Mouse (Mus musculus) lung, embryonic 15.5 days (tissue): Measurements from ENCODE around the gene Olfr503. TPM values are rescaled to one million over a fixed set of nuclear protein-coding genes. Genes with fewer than 3 reads are reported as not detected.
"Not testable (repeated sequence)": the region's sequence is repeated elsewhere in the genome, so short reads cannot be mapped to it uniquely, and the experiment has no call there.

Experiments used
- ATAC-seq: fragments of 200-750 bp; cut with Nextera tagmentation; 2 replicates; pipeline ENCODE4 v1.8.0; 2017; ENCODE audit warnings: moderate number of reproducible peaks, borderline replicate concordance; ENCODE audit not compliant: low FRiP score, low TSS enrichment; ENCODE audit errors: extremely low read depth
- H3K27ac ChIP-seq: fragments of 300-500 bp; sonication (generic); 2 replicates; pipeline ENCODE4 v1.5.1; 2015; ENCODE audit warnings: moderate library complexity, mild to moderate bottlenecking, inconsistent platforms
- H3K27me3 ChIP-seq: fragments of 300-500 bp; sonication (generic); 2 replicates; pipeline ENCODE4 v1.6.1; 2015; ENCODE audit warnings: inconsistent platforms
- H3K36me3 ChIP-seq: fragments of 300-500 bp; sonication (generic); 2 replicates; pipeline ENCODE4 v1.6.1; 2015; ENCODE audit warnings: inconsistent platforms
- H3K4me1 ChIP-seq: fragments of 300-500 bp; sonication (generic); 2 replicates; pipeline ENCODE4 v1.6.1; 2015; ENCODE audit warnings: inconsistent platforms
- H3K4me2 ChIP-seq: fragments of 300-500 bp; sonication (generic); 2 replicates; pipeline ENCODE4 v1.6.1; 2015; ENCODE audit warnings: inconsistent platforms, mild to moderate bottlenecking, moderate library complexity
- H3K4me3 ChIP-seq: fragments of 300-500 bp; sonication (generic); 2 replicates; pipeline ENCODE4 v1.5.1; 2015; ENCODE audit warnings: mild to moderate bottlenecking, inconsistent platforms
- H3K9ac ChIP-seq: fragments of 300-500 bp; sonication (generic); 2 replicates; pipeline ENCODE4 v1.6.1; 2015; ENCODE audit warnings: inconsistent platforms
- H3K9me3 ChIP-seq: fragments of 300-500 bp; sonication (generic); 2 replicates; pipeline ENCODE4 v1.6.1; 2016; ENCODE audit warnings: inconsistent platforms
- WGBS: fragments of 180-500 bp; shearing (Covaris S2); methylation state at CpG from one replicate; pipeline ENCODE4 v1.1.7; 2015; 5-methylcytosine and 5-hydroxymethylcytosine counted together
- polyA plus RNA-seq: library from polyadenylated mRNA; unstranded; fragments of >200 nt; fragmentation: Nextera tagmentation; extraction: Ambion mirVana; gene quantifications from 2 replicates; pipeline ENCODE4 v1.2.1, GENCODE M21; 2015

The Olfr503 gene
- polyA plus RNA-seq: not detected in 2 replicates

- H3K9ac ChIP-seq, H3K27me3 ChIP-seq, H3K4me1 ChIP-seq, ATAC-seq, H3K36me3 ChIP-seq, H3K9me3 ChIP-seq, H3K27ac ChIP-seq, H3K4me3 ChIP-seq, H3K4me2 ChIP-seq: not testable (repeated sequence)
- 40% methylated on average over 1 of the region's 1 CpGs for WGBS
These were observed at the start of gene Olfr503 for GRCm38 (mm10) chr7:108544227-108544626. Gene Olfr503, plus strand, starts transcription at chr7:108544527.

GRCm38 (mm10) chr7:108524965-108525364, 19.4 kb upstream of the Olfr503 start, which contains the start of gene Olfr502:
Gene Olfr502, minus strand, starts transcription at chr7:108525065.
- Histone ChIP-seq H3K9ac (no peak within 1 kb of the TSS), H3K4me2 (no peak within 1 kb of the TSS), H3K4me3 (no peak within 1 kb of the TSS), H3K27me3 (no peaks in the 10 kb centered on the region), H3K9me3 (0 out of 2 replicates have a peak, but pooled peaks cover under 1% of the 10 kb centered on the region), H3K27ac (no peak within 1 kb of the TSS), H3K4me1 (no peaks in the 10 kb centered on the region), H3K36me3 (no peaks in the 10 kb centered on the region)
- ATAC-seq: no peak
- WGBS: 58% methylated on average over 1 of the region's 1 CpGs

- no peaks in the 10 kb centered on the region for H3K9me3 ChIP-seq
- ATAC-seq: no peak
- no peaks in the 10 kb centered on the region for H3K36me3 ChIP-seq
- no peak overlapping the region for H3K27ac ChIP-seq
- no peaks in the 10 kb centered on the region for H3K4me1 ChIP-seq
- H3K27me3 ChIP-seq: no peaks in the 10 kb centered on the region
- H3K4me2 ChIP-seq: no peak overlapping the region
- WGBS: 75% methylated on average over 13 of the region's 13 CpGs
- H3K9ac ChIP-seq: no peak overlapping the region
- H3K4me3 ChIP-seq: no peak overlapping the region
These were observed 1.9 kb upstream of the Olfr503 start for GRCm38 (mm10) chr7:108542416-108542815.

- H3K9me3 ChIP-seq: no peaks in the 10 kb centered on the region
- no peak within 1 kb of the TSS for H3K9ac ChIP-seq
- no peak within 1 kb of the TSS for H3K4me3 ChIP-seq
- no peak within 1 kb of the TSS for H3K27ac ChIP-seq
- 93% methylated on average over 1 of the region's 1 CpGs for WGBS
- no peaks in the 10 kb centered on the region for H3K27me3 ChIP-seq
- no peaks in the 10 kb centered on the region for H3K4me1 ChIP-seq
- H3K4me2 ChIP-seq: no peak within 1 kb of the TSS
- no peak for ATAC-seq
- H3K36me3 ChIP-seq: no peaks in the 10 kb centered on the region
These were observed 21.4 kb downstream of the Olfr503 start, which contains the start of gene Olfr504 for GRCm38 (mm10) chr7:108565693-108566092. Gene Olfr504, minus strand, starts transcription at chr7:108565793.

GRCm38 (mm10) chr7:108589797-108590196, 45.5 kb downstream of the Olfr503 start:
- no peak overlapping the region for H3K4me3 ChIP-seq
- no peak overlapping the region for H3K9ac ChIP-seq
- H3K4me2 ChIP-seq: no peak overlapping the region
- H3K27me3 ChIP-seq: no peaks in the 10 kb centered on the region
- 100% methylated on average over 1 of the region's 1 CpGs for WGBS
- H3K36me3 ChIP-seq: no peaks in the 10 kb centered on the region
- ATAC-seq: no peak
- H3K27ac ChIP-seq: no peak overlapping the region
- no peaks in the 10 kb centered on the region for H3K9me3 ChIP-seq
- no peaks in the 10 kb centered on the region for H3K4me1 ChIP-seq

Other genes starting within 250 kb of the Olfr503 start
- gene Olfr491, start 231.1 kb upstream of the Olfr503 start, polyA plus RNA-seq: not detected in 2 replicates
- gene Olfr492, start 220.9 kb upstream of the Olfr503 start, polyA plus RNA-seq: not detected in 2 replicates
- gene Olfr493, start 197.5 kb upstream of the Olfr503 start, polyA plus RNA-seq: not detected in 2 replicates
- gene Olfr494, start 179.2 kb upstream of the Olfr503 start, polyA plus RNA-seq: not detected in 2 replicates
- not detected in 2 replicates for gene Olfr495, start 151.4 kb upstream of the Olfr503 start, polyA plus RNA-seq
- not detected in 2 replicates for gene Olfr497, start 124.1 kb upstream of the Olfr503 start, polyA plus RNA-seq
- gene Olfr498, start 79.2 kb upstream of the Olfr503 start, polyA plus RNA-seq: not detected in 2 replicates
- gene Olfr502, start 19.5 kb upstream of the Olfr503 start, polyA plus RNA-seq: not detected in 2 replicates
- gene Olfr504, start 21.3 kb downstream of the Olfr503 start, polyA plus RNA-seq: not detected in 2 replicates
- gene Olfr506, start 66.3 kb downstream of the Olfr503 start, polyA plus RNA-seq: not detected in 2 replicates
- not detected in 2 replicates for gene Olfr507, start 77.3 kb downstream of the Olfr503 start, polyA plus RNA-seq
- not detected in 2 replicates for gene Olfr508, start 85.5 kb downstream of the Olfr503 start, polyA plus RNA-seq
- not detected in 2 replicates for gene Olfr509, start 107.4 kb downstream of the Olfr503 start, polyA plus RNA-seq
- not detected in 2 replicates for gene Olfr510, start 121.9 kb downstream of the Olfr503 start, polyA plus RNA-seq
- gene Olfr512, start 168.8 kb downstream of the Olfr503 start, polyA plus RNA-seq: not detected in 2 replicates
- gene Olfr513, start 206.4 kb downstream of the Olfr503 start, polyA plus RNA-seq: not detected in 2 replicates